Mouse (Mus musculus): ENCODE results near the gene Col23a1. TPM values are rescaled to one million over a fixed set of nuclear protein-coding genes. Genes with fewer than 3 reads are reported as not detected.

The Col23a1 gene
- polyA plus RNA-seq, 1 experiment from 2014 or later, result 8.0 TPM

GRCm38 (mm10) chr11:51591915-51592314 is 302.2 kb downstream of the Col23a1 start:
- ATAC-seq (ENCODE audit: low read depth), result no peak
- Histone ChIP-seq H3K27me3 (no peaks in the 10 kb centered on the region), H3K9ac (no peak overlapping the region), H3K4me3 (no peak overlapping the region), H3K27ac (replicated peaks) (no peak overlapping the region), H3K4me2 (no peak overlapping the region), H3K9me3 (no peaks in the 10 kb centered on the region), H3K36me3 (peaks cover 97% of the 10 kb centered on the region), H3K4me1 (replicated peaks) (no peaks in the 10 kb centered on the region)
- WGBS, result 91% methylated on average over 7 of the region's 7 CpGs

DNA sequence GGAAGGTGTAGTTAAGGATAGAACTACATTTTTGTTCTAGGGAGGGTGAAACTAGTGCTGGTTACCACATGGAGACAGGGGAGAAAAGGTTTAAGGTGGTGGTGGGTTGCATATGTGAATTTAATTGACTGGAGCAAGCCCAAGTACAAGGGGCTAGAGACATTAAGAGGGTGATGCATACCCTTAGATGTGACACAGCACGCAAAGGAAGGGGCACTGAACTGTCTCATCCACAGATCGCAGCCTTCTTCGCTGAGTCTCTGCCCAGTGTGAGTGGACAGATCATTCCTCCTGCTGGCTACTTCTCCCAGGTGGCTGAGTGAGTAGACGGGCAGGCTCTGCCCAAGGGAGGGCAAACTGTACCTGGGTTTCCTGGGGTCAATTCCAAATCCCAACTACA is 303.6 kb downstream of the Col23a1 start:
- no peak overlapping the region for H3K4me2 ChIP-seq
- 91% methylated on average over 4 of the region's 4 CpGs for WGBS
- H3K4me1 ChIP-seq (replicated peaks), result no peaks in the 10 kb centered on the region
- H3K9ac ChIP-seq, result no peak overlapping the region
- H3K27ac ChIP-seq (replicated peaks), result no peak overlapping the region
- ATAC-seq (ENCODE audit: low read depth), result no peak
- no peaks in the 10 kb centered on the region for H3K9me3 ChIP-seq
- H3K36me3 ChIP-seq, result peaks cover 97% of the 10 kb centered on the region
- H3K4me3 ChIP-seq, result no peak overlapping the region
- H3K27me3 ChIP-seq, result no peaks in the 10 kb centered on the region

- Histone ChIP-seq H3K9ac (no peak overlapping the region), H3K36me3 (peaks cover 97% of the 10 kb centered on the region), H3K4me1 (replicated peaks) (no peaks in the 10 kb centered on the region), H3K9me3 (no peaks in the 10 kb centered on the region), H3K4me3 (no peak overlapping the region), H3K27me3 (no peaks in the 10 kb centered on the region), H3K27ac (replicated peaks) (no peak overlapping the region), H3K4me2 (no peak overlapping the region)
- 0 out of 2 replicates have a peak, but pooled peaks have one; percentile 4 for ATAC-seq (ENCODE audit: low read depth)
- 95% methylated on average over 6 of the region's 6 CpGs for WGBS
These were observed 304.1 kb downstream of the Col23a1 start for GRCm38 (mm10) chr11:51593849-51594248.

DNA sequence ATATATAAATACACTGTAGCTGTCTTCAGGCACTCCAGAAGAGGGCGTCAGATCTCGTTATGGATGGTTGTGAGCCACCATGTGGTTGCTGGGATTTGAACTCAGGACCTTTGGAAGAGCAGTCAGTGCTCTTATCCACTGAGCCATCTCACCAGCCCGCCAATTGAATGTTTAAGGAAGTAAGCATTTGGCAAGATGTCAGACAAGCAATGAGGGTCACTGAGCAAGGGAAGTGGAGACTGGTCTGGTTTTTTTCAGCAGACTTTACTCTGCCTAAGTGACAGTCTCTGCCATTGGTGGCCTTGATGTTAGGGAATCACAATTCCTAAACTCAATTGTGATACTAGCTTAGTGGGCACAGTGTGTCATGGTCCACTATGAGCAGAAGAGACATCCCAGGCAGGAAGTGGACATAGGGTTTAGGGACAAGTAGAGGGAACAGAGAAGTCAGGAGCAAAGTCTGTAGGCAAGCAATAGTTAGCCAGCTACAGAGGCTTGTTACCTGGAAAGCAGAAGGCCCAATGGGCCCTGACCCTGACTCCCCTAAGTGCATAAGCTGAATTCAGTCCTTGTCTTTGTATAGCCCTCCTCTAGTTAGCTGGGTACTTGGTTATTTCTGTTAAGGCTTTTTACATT is 305.1 kb downstream of the Col23a1 start:
- no peak for ATAC-seq (ENCODE audit: low read depth)

GRCm38 (mm10) chr11:51595459-51596083 is 305.9 kb downstream of the Col23a1 start:
- Histone ChIP-seq H3K27me3 (no peaks in the 10 kb centered on the region), H3K9me3 (no peaks in the 10 kb centered on the region), H3K4me3 (no peak overlapping the region), H3K4me2 (no peak overlapping the region), H3K36me3 (peaks cover 98% of the 10 kb centered on the region), H3K9ac (no peak overlapping the region), H3K27ac (replicated peaks) (no peak overlapping the region), H3K4me1 (replicated peaks) (no peaks in the 10 kb centered on the region)
- ATAC-seq (ENCODE audit: low read depth), result no peak
- 95% methylated on average over 1 of the region's 1 CpGs for WGBS

More for the DNA sequence above, 305.1 kb downstream of the Col23a1 start:
- Histone ChIP-seq H3K9ac (no peak overlapping the region), H3K4me3 (no peak overlapping the region), H3K36me3 (peaks cover 97% of the 10 kb centered on the region), H3K9me3 (no peaks in the 10 kb centered on the region), H3K4me2 (no peak overlapping the region), H3K4me1 (replicated peaks) (no peaks in the 10 kb centered on the region), H3K27me3 (no peaks in the 10 kb centered on the region), H3K27ac (replicated peaks) (no peak overlapping the region)
- 77% methylated on average over 3 of the region's 3 CpGs for WGBS

DNA sequence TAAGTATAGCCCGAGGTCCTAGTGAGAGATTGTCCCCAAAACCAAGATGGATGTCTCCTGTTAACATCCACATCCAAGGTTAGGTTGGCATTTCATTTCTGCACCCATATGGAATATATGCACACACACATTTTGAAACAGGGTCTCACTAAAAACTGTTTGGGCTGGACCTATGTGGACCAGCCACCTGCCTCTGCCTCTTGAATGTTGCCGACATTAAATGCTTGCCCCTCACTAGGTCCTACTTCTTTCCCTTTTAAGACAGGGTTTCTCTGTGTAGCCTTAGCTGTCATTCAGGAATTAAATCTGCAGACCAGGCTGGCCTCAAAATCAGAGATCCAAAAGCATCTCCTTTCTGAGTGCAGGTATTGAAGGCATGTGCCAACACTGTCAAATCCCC is 307.8 kb downstream of the Col23a1 start:
- Histone ChIP-seq H3K9me3 (no peaks in the 10 kb centered on the region), H3K9ac (no peak overlapping the region), H3K27me3 (no peaks in the 10 kb centered on the region), H3K36me3 (peaks cover 98% of the 10 kb centered on the region), H3K27ac (replicated peaks) (no peak overlapping the region), H3K4me3 (no peak overlapping the region), H3K4me2 (no peak overlapping the region), H3K4me1 (replicated peaks) (peaks cover 17% of the 10 kb centered on the region)
- 80% methylated on average over 2 of the region's 2 CpGs for WGBS
- ATAC-seq (ENCODE audit: low read depth), result no peak

DNA sequence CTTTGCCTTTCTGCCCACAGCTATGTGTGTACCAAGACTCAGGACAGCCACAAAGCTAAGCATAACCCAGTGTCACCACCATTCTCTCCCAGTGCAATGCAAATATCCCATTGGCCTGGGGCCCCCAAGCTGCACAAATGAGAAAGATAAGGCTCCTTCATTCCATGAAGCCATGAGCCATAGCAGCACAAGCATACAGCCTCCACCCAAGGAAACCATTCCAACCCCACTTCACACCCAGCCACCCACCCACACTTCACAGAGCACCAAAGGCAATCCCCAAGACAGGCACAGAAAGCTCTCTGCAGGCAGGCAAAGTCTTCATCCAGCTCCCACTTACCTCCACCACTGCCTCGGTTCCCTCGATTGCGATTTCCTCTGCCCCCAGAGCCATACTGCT is 312.5 kb downstream of the Col23a1 start:
- Histone ChIP-seq H3K27ac (replicated peaks) (no peak overlapping the region), H3K27me3 (no peaks in the 10 kb centered on the region), H3K9me3 (no peaks in the 10 kb centered on the region), H3K4me1 (replicated peaks) (peaks cover 49% of the 10 kb centered on the region), H3K4me2 (no peak overlapping the region), H3K4me3 (no peak overlapping the region), H3K9ac (peak overlapping the region; percentile 6; the same call in 1 of the 2 replicates), H3K36me3 (peaks cover 76% of the 10 kb centered on the region)
- no peak for ATAC-seq (ENCODE audit: low read depth)
- 98% methylated on average over 3 of the region's 3 CpGs for WGBS

DNA sequence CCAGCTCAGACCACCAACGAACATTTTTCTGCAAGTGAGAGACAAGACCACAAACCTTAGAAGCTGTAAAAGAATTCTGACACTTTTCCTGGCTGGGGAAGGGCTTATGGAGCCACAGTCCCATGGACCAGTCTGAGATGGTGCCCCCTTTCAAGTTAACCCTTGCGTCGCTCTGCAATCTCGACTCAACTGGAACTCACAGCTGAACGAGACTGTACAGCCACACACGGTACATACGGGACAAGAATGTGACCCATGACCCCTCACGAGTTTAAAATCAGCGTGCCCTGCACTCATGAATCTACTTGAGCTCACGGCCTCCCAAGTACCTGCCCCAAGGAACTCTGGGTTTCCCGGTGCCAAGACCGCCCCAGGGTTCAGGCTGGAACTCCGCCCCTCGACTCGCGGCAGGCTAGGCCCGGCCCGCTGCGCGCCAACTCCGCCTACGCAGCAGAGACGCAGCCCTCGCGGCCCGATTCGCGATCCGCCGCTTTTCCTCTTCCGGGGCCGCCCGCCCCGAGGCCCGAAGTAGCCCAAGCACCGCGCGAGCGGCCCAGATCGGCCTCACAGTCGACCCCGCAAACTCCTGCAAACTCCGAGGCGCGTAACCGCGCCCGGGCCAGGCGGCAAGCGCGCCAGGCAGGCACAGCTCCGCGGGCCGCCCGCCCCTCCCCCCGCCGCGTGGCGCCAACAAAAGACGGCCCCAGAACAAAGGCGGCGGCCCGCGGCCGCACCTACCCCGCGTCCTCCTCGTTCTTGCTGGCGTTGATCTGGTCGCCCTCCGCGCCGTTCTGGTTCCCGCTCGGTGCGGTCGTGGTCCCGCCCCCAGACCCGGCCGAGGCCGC is 316.1 kb downstream of the Col23a1 start:
- ATAC-seq (ENCODE audit: low read depth), result peak; percentile 56
- H3K27me3 ChIP-seq, result no peaks in the 10 kb centered on the region
- WGBS, result under 1% methylated on average over 79 of the region's 81 CpGs
- peak overlapping the region; percentile 93 for H3K4me3 ChIP-seq
- H3K4me1 ChIP-seq (replicated peaks), result peaks cover 53% of the 10 kb centered on the region
- H3K4me2 ChIP-seq, result peak overlapping the region; percentile 98
- peak overlapping the region; percentile 96 for H3K27ac ChIP-seq (replicated peaks)
- H3K36me3 ChIP-seq, result peaks cover 41% of the 10 kb centered on the region
- no peaks in the 10 kb centered on the region for H3K9me3 ChIP-seq
- H3K9ac ChIP-seq, result peak overlapping the region; percentile 100

DNA sequence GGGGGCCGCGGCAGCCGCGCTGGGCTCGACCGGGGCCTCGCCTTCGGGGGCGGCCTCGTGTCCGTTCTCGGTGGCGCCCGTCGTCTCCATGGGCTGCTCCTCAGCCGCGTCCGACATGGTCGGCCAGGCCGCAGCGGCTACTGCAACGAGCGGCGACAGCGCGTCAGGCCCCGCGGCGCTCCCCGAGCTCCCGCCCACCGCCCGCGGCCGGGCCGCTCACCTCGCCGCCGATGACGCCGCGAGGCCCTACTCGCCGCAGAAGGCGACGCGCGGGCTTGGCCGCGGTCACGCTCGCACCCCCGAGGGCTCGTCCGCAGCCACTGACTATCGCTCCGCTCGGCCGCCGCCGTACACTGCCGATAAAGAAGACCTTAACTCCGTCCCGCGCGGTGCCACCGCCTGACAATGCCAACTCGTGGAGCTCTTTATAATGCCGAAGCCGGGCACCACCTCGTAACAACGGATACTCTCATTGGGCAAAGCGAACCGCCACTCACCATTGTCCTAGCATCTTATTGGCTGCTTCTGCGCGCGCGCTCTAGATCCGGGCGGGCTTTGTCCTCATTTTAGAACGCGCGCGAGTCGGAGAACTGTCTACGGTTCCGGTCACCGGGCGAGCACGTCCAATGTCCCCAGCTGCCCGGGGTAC is 316.9 kb downstream of the Col23a1 start, which contains the start of gene Hnrnpab:
Gene Hnrnpab, minus strand, starts transcription at position 401 of the 649 bp plus-strand sequence.
- Histone ChIP-seq H3K9ac (peak within 1 kb of the TSS; percentile 100), H3K27me3 (no peaks in the 10 kb centered on the region), H3K9me3 (no peaks in the 10 kb centered on the region), H3K4me2 (peak within 1 kb of the TSS; percentile 98), H3K36me3 (peaks cover 33% of the 10 kb centered on the region), H3K27ac (replicated peaks) (peak within 1 kb of the TSS; percentile 96), H3K4me1 (replicated peaks) (peaks cover 46% of the 10 kb centered on the region), H3K4me3 (peak within 1 kb of the TSS; percentile 93)
- WGBS, result under 1% methylated on average over 91 of the region's 91 CpGs
- ATAC-seq (ENCODE audit: low read depth), result peak; percentile 96

- H3K27me3 ChIP-seq, result no peaks in the 10 kb centered on the region
- WGBS, result 11% methylated on average over 15 of the region's 15 CpGs
- peak overlapping the region; percentile 93 for H3K4me3 ChIP-seq
- peak overlapping the region; percentile 100 for H3K9ac ChIP-seq
- peaks cover 40% of the 10 kb centered on the region for H3K4me1 ChIP-seq (replicated peaks)
- H3K27ac ChIP-seq (replicated peaks), result peak overlapping the region; percentile 93
- peaks cover 27% of the 10 kb centered on the region for H3K36me3 ChIP-seq
- peak overlapping the region; percentile 76 for H3K4me2 ChIP-seq
- ATAC-seq (ENCODE audit: low read depth), result peak; percentile 66
- H3K9me3 ChIP-seq, result no peaks in the 10 kb centered on the region
These were observed 317.5 kb downstream of the Col23a1 start for GRCm38 (mm10) chr11:51607096-51607738.

GRCm38 (mm10) chr11:51609266-51609909 is 319.7 kb downstream of the Col23a1 start:
- H3K4me3 ChIP-seq, result no peak overlapping the region
- H3K4me1 ChIP-seq (replicated peaks), result peaks cover 18% of the 10 kb centered on the region
- no peaks in the 10 kb centered on the region for H3K9me3 ChIP-seq
- H3K9ac ChIP-seq, result no peak overlapping the region
- H3K27ac ChIP-seq (replicated peaks), result no peak overlapping the region
- H3K27me3 ChIP-seq, result no peaks in the 10 kb centered on the region
- 85% methylated on average over 3 of the region's 3 CpGs for WGBS
- H3K4me2 ChIP-seq, result no peak overlapping the region
- peaks cover 5% of the 10 kb centered on the region for H3K36me3 ChIP-seq
- ATAC-seq (ENCODE audit: low read depth), result no peak
